Mouse (Mus musculus) heart, postnatal 0 days (tissue): Measurements from ENCODE around the gene Atg9b.

Source experiments
- CTCF ChIP-seq: IDR thresholded peaks from 2 replicates; pipeline ENCODE4 v1.5.1; 2016; ENCODE audit warnings: antibody characterized with exemption, control low read depth, low read depth
- EP300 ChIP-seq: IDR thresholded peaks from 2 replicates; pipeline ENCODE4 v1.6.1; 2016; ENCODE audit warnings: antibody characterized with exemption, low read depth

GRCm38 (mm10) chr5:24347186-24347875, 44.6 kb downstream of the Atg9b start:
- TF ChIP-seq CTCF (no peak), EP300 (no peak)
